Mouse (Mus musculus) hindbrain, embryonic 16.5 days (tissue): Measurements from ENCODE around the gene Olfr678. TPM values are rescaled to one million over a fixed set of nuclear protein-coding genes. Genes with fewer than 3 reads are reported as not detected.

Experiments used
- polyA plus RNA-seq: library from polyadenylated mRNA; unstranded; fragments of >200 nt; fragmentation: Nextera tagmentation; extraction: Ambion mirVana; gene quantifications from 2 replicates; pipeline ENCODE4 v1.2.1, GENCODE M21; 2015

Gene Olfr678
- polyA plus RNA-seq, 1 experiment from 2014 or later: not detected

Other genes starting within 250 kb of the Olfr678 start
- not detected in 2 replicates for gene Usp17lb, start 221.9 kb upstream of the Olfr678 start, polyA plus RNA-seq
- gene Usp17la, start 207.5 kb upstream of the Olfr678 start, polyA plus RNA-seq: not detected in 2 replicates
- gene Olfr665, start 186.4 kb upstream of the Olfr678 start, polyA plus RNA-seq: not detected in 2 replicates
- gene Olfr666, start 168.5 kb upstream of the Olfr678 start, polyA plus RNA-seq: not detected in 2 replicates
- gene Olfr667, start 143.0 kb upstream of the Olfr678 start, polyA plus RNA-seq: not detected in 2 replicates
- gene Olfr668, start 136.4 kb upstream of the Olfr678 start, polyA plus RNA-seq: not detected in 2 replicates
- gene Olfr669, start 130.2 kb upstream of the Olfr678 start, polyA plus RNA-seq: not detected in 2 replicates
- gene Olfr670, start 101.9 kb upstream of the Olfr678 start, polyA plus RNA-seq: not detected in 2 replicates
- gene Olfr671, start 85.3 kb upstream of the Olfr678 start, polyA plus RNA-seq: not detected in 2 replicates
- gene Olfr672, start 62.4 kb upstream of the Olfr678 start, polyA plus RNA-seq: not detected in 2 replicates
- not detected in 2 replicates for gene Olfr675, start 36.0 kb upstream of the Olfr678 start, polyA plus RNA-seq
- not detected in 2 replicates for gene Olfr676, start 31.8 kb upstream of the Olfr678 start, polyA plus RNA-seq
- not detected in 2 replicates for gene Olfr677, start 13.1 kb upstream of the Olfr678 start, polyA plus RNA-seq
- not detected in 2 replicates for gene Olfr679, start 16.7 kb downstream of the Olfr678 start, polyA plus RNA-seq
- gene Olfr680-ps1, start 28.3 kb downstream of the Olfr678 start, polyA plus RNA-seq: not detected in 2 replicates
- gene Olfr681, start 52.4 kb downstream of the Olfr678 start, polyA plus RNA-seq: not detected in 2 replicates
- not detected in 2 replicates for gene Olfr683, start 82.5 kb downstream of the Olfr678 start, polyA plus RNA-seq
- gene Olfr684, start 99.2 kb downstream of the Olfr678 start, polyA plus RNA-seq: not detected in 2 replicates
- gene Olfr685, start 121.5 kb downstream of the Olfr678 start, polyA plus RNA-seq: not detected in 2 replicates
- gene Olfr686, start 143.0 kb downstream of the Olfr678 start, polyA plus RNA-seq: not detected in 2 replicates
- not detected in 2 replicates for gene Olfr688, start 223.6 kb downstream of the Olfr678 start, polyA plus RNA-seq
- gene Olfr689, start 246.7 kb downstream of the Olfr678 start, polyA plus RNA-seq: not detected in 2 replicates